Mouse (Mus musculus) forebrain, embryonic 10.5 days (tissue): ENCODE data around the gene Rtn1. TPM values are rescaled to one million over a fixed set of nuclear protein-coding genes. Genes with fewer than 3 reads are reported as not detected.

ENCODE experiments used
- DNase-seq: peaks from one replicate; pipeline ENCODE4 v3.0.0-alpha.2; 2017; ENCODE audit warnings: low spot score; ENCODE audit errors: extremely low spot score
- H3K27ac ChIP-seq: fragments of 300-500 bp; sonication (generic); 2 replicates; pipeline ENCODE4 v1.5.1; 2016; ENCODE audit warnings: mild to moderate bottlenecking
- H3K27me3 ChIP-seq: fragments of 300-500 bp; sonication (generic); 2 replicates; pipeline ENCODE4 v1.6.1; 2016; ENCODE audit warnings: mild to moderate bottlenecking; ENCODE audit not compliant: poor library complexity, severe bottlenecking
- H3K36me3 ChIP-seq: fragments of 300-500 bp; sonication (generic); replicated peaks from 2 replicates; pipeline ENCODE4 v1.6.1; 2016; ENCODE audit warnings: mild to moderate bottlenecking, moderate library complexity
- H3K4me1 ChIP-seq: fragments of 300-500 bp; sonication (generic); 2 replicates; pipeline ENCODE4 v1.6.1; 2016
- H3K4me3 ChIP-seq: fragments of 300-500 bp; sonication (generic); 2 replicates; pipeline ENCODE4 v1.5.1; 2016; ENCODE audit warnings: mild to moderate bottlenecking, moderate library complexity
- H3K9me3 ChIP-seq: fragments of 300-500 bp; sonication (generic); 2 replicates; pipeline ENCODE4 v1.6.1; 2016; ENCODE audit warnings: mild to moderate bottlenecking, moderate library complexity
- WGBS: fragments of 180-500 bp; shearing (Covaris S2); methylation state at CpG from one replicate; pipeline ENCODE4 v1.1.7; 2016; 5-methylcytosine and 5-hydroxymethylcytosine counted together
- polyA plus RNA-seq: library from polyadenylated mRNA; unstranded; fragments of >200 nt; fragmentation: Nextera tagmentation; extraction: Ambion mirVana; gene quantifications from 2 replicates; pipeline ENCODE4 v1.2.1, GENCODE M21; 2016

The Rtn1 gene
- 45.4 and 72.9 TPM in 2 replicates for polyA plus RNA-seq

GRCm38 (mm10) chr12:72408954-72409353, at the start of gene Rtn1:
TSS of gene Rtn1 (minus strand) at chr12:72409054.
- peaks cover 52% of the 10 kb centered on the region for H3K27me3 ChIP-seq
- H3K36me3 ChIP-seq: no peaks in the 10 kb centered on the region
- peak within 1 kb of the TSS; percentile 78 for H3K27ac ChIP-seq
- DNase-seq: no peak
- peak within 1 kb of the TSS; percentile 74 for H3K4me3 ChIP-seq
- 38% methylated on average over 6 of the region's 6 CpGs for WGBS
- no peaks in the 10 kb centered on the region for H3K9me3 ChIP-seq
- peaks cover 30% of the 10 kb centered on the region for H3K4me1 ChIP-seq

- DNase-seq: no peak
- H3K4me3 ChIP-seq: no peak overlapping the region
- no peaks in the 10 kb centered on the region for H3K9me3 ChIP-seq
- H3K36me3 ChIP-seq: no peaks in the 10 kb centered on the region
- no peaks in the 10 kb centered on the region for H3K27me3 ChIP-seq
- H3K4me1 ChIP-seq: peaks cover 12% of the 10 kb centered on the region
- no peak overlapping the region for H3K27ac ChIP-seq
- 92% methylated on average over 17 of the region's 17 CpGs for WGBS
Observed at GRCm38 (mm10) chr12:72453941-72454340, 45.1 kb upstream of the Rtn1 start.

GRCm38 (mm10) chr12:72441839-72442576, 33.2 kb upstream of the Rtn1 start, which contains the start of gene Lrrc9:
TSS of gene Lrrc9 (plus strand) at chr12:72441866.
- DNase-seq: peak; percentile 92
- Histone ChIP-seq H3K27ac (peak within 1 kb of the TSS; percentile 90), H3K36me3 (no peaks in the 10 kb centered on the region), H3K4me3 (peak within 1 kb of the TSS; percentile 60), H3K4me1 (peaks cover 46% of the 10 kb centered on the region), H3K27me3 (no peaks in the 10 kb centered on the region; the same call in 1 of the 2 replicates), H3K9me3 (no peaks in the 10 kb centered on the region)
- under 1% methylated on average over 31 of the region's 31 CpGs for WGBS

- no peak overlapping the region for H3K27ac ChIP-seq
- no peaks in the 10 kb centered on the region for H3K9me3 ChIP-seq
- 77% methylated on average over 6 of the region's 6 CpGs for WGBS
- no peak for DNase-seq
- H3K36me3 ChIP-seq: no peaks in the 10 kb centered on the region
- no peak overlapping the region for H3K4me3 ChIP-seq
- no peaks in the 10 kb centered on the region; the same call in 1 of the 2 replicates for H3K27me3 ChIP-seq
- H3K4me1 ChIP-seq: peaks cover 55% of the 10 kb centered on the region
Observed at GRCm38 (mm10) chr12:72438961-72439480, 30.2 kb upstream of the Rtn1 start.

GRCm38 (mm10) chr12:72437676-72438341, 29.0 kb upstream of the Rtn1 start:
- H3K4me3 ChIP-seq: no peak overlapping the region
- no peaks in the 10 kb centered on the region for H3K36me3 ChIP-seq
- H3K4me1 ChIP-seq: peaks cover 55% of the 10 kb centered on the region
- H3K9me3 ChIP-seq: no peaks in the 10 kb centered on the region
- WGBS: 50% methylated on average over 10 of the region's 10 CpGs
- H3K27me3 ChIP-seq: no peaks in the 10 kb centered on the region; the same call in 1 of the 2 replicates
- DNase-seq: peak; percentile 33
- H3K27ac ChIP-seq: peak overlapping the region; percentile 58; the same call in 1 of the 2 replicates

GRCm38 (mm10) chr12:72433241-72433865, 24.5 kb upstream of the Rtn1 start:
- Histone ChIP-seq H3K36me3 (no peaks in the 10 kb centered on the region), H3K4me3 (no peak overlapping the region), H3K27me3 (no peaks in the 10 kb centered on the region), H3K27ac (no peak overlapping the region), H3K4me1 (peaks cover 23% of the 10 kb centered on the region), H3K9me3 (no peaks in the 10 kb centered on the region)
- no peak for DNase-seq
- WGBS: 83% methylated on average over 9 of the region's 9 CpGs

- Histone ChIP-seq H3K9me3 (no peaks in the 10 kb centered on the region), H3K27me3 (no peaks in the 10 kb centered on the region), H3K4me1 (peaks cover 11% of the 10 kb centered on the region), H3K27ac (no peak overlapping the region), H3K4me3 (no peak overlapping the region), H3K36me3 (no peaks in the 10 kb centered on the region)
- no peak for DNase-seq
- WGBS: 88% methylated on average over 4 of the region's 4 CpGs
Observed at GRCm38 (mm10) chr12:72432209-72432608, 23.4 kb upstream of the Rtn1 start.

GRCm38 (mm10) chr12:72427722-72428126, 18.9 kb upstream of the Rtn1 start:
- H3K4me1 ChIP-seq: no peaks in the 10 kb centered on the region
- H3K4me3 ChIP-seq: no peak overlapping the region
- H3K9me3 ChIP-seq: no peaks in the 10 kb centered on the region
- peak; percentile 65 for DNase-seq
- H3K36me3 ChIP-seq: no peaks in the 10 kb centered on the region
- no peak overlapping the region for H3K27ac ChIP-seq
- 23% methylated on average over 11 of the region's 11 CpGs for WGBS
- H3K27me3 ChIP-seq: no peaks in the 10 kb centered on the region

- Histone ChIP-seq H3K4me3 (no peak overlapping the region), H3K9me3 (no peaks in the 10 kb centered on the region), H3K36me3 (no peaks in the 10 kb centered on the region), H3K27ac (no peak overlapping the region), H3K4me1 (no peaks in the 10 kb centered on the region), H3K27me3 (no peaks in the 10 kb centered on the region)
- no peak for DNase-seq
- WGBS: 53% methylated on average over 4 of the region's 4 CpGs
Observed at GRCm38 (mm10) chr12:72422681-72423080, 13.8 kb upstream of the Rtn1 start.

GRCm38 (mm10) chr12:72417762-72418161, 8.9 kb upstream of the Rtn1 start:
- H3K27ac ChIP-seq: no peak overlapping the region
- H3K4me3 ChIP-seq: no peak overlapping the region
- no peak for DNase-seq
- H3K4me1 ChIP-seq: no peaks in the 10 kb centered on the region
- WGBS: 36% methylated on average over 3 of the region's 3 CpGs
- no peaks in the 10 kb centered on the region for H3K36me3 ChIP-seq
- H3K9me3 ChIP-seq: no peaks in the 10 kb centered on the region
- H3K27me3 ChIP-seq: no peaks in the 10 kb centered on the region

GRCm38 (mm10) chr12:72408111-72408891, 553 bp downstream of the Rtn1 start:
- H3K27ac ChIP-seq: peak overlapping the region; percentile 78
- peak; percentile 62 for DNase-seq
- under 1% methylated on average over 63 of the region's 63 CpGs for WGBS

GRCm38 (mm10) chr12:72407721-72408110, 1.1 kb downstream of the Rtn1 start:
- Histone ChIP-seq H3K4me1 (peaks cover 30% of the 10 kb centered on the region), H3K27ac (no peak overlapping the region), H3K4me3 (peak overlapping the region; percentile 74), H3K9me3 (no peaks in the 10 kb centered on the region), H3K27me3 (peaks cover 52% of the 10 kb centered on the region), H3K36me3 (no peaks in the 10 kb centered on the region)
- under 1% methylated on average over 17 of the region's 17 CpGs for WGBS
- peak; percentile 33 for DNase-seq

More at GRCm38 (mm10) chr12:72408111-72408891, 553 bp downstream of the Rtn1 start:
- H3K27me3 ChIP-seq: peaks cover 52% of the 10 kb centered on the region
- no peaks in the 10 kb centered on the region for H3K9me3 ChIP-seq
- no peaks in the 10 kb centered on the region for H3K36me3 ChIP-seq
- peaks cover 30% of the 10 kb centered on the region for H3K4me1 ChIP-seq
- peak overlapping the region; percentile 74 for H3K4me3 ChIP-seq
